Mouse (Mus musculus): ENCODE measurements around the gene Ccdc50.

Ccdc50 gene

DNA sequence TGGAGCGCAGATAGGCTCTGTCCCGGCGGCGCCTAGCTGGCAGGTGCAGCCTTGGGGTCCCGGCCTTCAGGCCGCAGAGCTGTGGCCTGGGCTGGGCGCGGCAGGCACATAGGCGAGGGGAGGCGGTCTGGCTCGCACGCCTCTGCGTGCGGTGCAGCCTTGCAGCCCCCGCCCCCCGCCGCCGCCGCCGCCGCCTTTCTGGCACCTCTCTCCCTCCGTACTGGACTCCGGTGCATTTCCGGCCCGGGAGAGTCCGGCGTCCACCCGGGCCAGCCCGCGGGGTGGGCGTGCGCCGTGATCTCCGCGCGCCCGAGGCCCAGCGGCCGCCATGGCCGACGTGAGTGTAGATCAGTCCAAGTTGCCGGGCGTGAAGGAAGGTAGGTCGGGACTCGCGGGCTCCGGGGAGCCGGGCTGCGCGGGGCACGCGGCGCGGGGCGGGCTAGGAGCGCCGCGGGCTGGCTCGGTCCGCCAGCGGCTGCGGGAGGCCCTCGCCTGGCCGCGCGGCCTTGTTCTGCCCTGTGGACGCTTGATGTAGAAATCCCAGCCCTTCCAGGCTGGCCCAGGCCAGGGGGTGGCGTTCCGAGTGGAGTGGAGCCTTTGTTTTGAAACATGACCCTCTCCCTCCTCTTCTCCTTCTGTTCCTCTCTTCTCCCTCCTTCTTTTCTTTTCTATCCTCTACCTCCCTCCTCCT lies at the start of gene Ccdc50:
TSS of gene Ccdc50 (plus strand) at position 109 of the 691 bp plus-strand sequence.
- peak; percentile 90 for DNase-seq

DNA sequence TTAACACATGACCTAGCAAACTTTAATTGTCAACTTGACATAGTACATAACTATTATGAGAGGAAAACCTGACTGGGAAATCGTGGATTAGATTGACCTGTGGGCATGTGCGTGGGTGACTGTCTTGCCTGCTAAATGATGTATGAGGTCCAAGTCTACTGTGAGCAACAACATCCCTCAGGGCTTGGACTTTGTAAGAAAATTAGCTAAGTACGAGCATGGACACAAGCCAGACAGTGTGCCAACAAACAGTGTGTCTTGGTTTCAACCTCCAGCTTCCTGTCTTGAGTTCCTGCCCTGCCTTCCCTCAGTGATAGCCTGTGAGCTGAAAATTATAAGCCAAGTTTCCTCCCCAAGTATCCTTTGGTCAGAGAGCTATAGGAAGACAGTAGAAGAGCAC lies 41.1 kb upstream of the Ccdc50 start:
- DNase-seq, result no peak

DNA sequence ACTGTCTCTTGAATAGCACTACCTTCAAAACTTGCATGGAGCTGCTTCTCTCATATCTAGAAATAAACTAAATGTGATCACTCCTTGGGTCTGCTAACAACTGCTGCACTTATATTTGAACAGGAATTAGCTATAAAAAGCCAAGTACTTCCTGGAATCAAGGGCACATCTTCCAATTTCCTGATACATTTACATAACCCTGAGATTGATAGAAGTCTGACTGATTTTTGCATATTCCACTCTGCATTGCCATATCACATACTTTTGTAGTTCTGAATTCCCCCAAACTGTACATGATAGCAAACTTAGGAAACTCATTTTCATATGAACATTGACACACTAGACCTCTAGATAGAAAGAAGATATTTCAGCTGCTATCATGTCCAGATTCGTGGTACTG lies 40.3 kb upstream of the Ccdc50 start:
- DNase-seq, result no peak

DNA sequence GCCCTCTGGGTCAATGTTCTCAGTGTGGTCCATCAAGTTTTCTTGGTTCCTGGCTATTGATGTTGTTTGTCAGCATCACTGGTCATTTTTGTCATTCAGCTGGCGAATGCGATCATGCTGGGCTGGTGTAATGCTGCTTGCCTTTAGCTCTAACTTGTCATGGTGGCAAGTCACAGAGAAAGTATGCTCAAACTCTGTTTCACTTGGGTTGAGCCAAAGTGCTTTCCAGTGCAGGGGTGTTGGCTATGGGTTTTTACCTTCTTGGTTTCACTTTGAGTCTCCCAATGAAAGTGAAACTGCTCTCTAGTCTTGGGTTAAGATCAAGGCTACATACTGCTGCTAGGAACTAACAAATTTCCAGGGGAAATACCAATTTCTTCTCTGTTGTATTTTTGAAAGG lies 39.4 kb upstream of the Ccdc50 start:
- no peak for DNase-seq

DNA sequence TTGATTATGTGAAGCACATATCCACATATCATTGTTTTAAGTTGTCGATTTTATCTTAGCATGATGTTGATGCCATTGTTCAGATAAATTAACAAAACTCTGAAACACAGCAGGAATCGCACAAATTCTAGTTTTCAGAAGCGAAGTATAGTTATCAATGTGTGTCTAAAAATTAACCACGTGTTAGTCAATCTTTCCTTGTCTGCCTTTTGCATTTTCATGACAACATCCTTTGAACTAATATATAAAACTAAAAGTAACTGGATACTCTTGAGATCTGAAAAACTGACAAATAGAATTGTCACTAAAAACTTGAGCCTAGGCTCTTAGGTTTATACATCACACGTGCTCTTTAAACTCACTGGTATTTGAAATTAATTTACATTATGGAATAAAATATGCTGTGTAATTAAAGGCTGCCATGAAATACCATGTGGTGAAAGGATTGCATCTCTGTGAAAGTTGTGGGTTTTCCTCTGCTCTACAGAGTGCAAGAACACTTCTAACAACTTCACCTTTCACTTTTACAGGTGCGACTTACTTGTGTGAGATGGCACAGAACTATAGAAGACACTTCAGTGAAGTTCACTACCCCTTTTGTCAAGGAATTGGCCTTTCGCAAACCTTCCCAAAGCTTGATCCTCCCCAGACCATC lies 38.7 kb upstream of the Ccdc50 start:
- DNase-seq, result no peak

DNA sequence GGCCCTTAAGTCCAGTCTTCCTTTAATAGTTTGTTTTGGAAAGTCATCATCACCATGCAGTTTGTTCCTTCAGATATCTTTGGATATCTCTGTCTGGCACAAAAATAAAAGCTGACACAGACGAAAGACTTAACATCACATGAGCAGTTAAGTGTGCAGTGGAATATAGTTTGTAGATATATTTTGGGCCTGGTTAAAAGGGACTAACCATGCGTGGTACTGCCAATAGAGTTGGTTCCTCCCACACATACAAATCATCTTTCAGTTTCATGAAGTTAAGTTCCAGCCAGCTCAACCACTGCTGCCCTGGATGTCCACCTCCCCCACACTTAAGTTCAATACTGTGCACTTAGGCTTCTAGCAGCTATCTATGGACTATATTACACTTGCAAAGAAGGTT lies 34.2 kb upstream of the Ccdc50 start:
- DNase-seq, result no peak

DNA sequence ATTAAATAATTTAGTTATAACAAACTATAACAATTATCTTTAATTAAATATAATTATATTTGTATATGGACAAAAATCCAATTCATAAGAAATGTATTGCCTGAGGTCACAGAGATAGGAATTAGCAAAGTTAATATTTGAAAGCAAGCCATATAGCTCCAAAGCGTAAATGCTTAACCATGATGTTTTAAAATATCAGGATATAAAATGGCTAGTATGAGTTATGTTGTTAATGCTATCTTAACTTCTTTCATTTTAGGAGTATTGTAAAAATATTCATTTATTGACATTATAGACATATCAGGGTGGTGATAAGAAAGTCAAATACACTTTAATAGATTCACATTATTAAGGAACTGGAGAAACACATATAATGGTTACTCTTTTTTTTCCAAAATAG lies 28.6 kb upstream of the Ccdc50 start:
- DNase-seq, result no peak

DNA sequence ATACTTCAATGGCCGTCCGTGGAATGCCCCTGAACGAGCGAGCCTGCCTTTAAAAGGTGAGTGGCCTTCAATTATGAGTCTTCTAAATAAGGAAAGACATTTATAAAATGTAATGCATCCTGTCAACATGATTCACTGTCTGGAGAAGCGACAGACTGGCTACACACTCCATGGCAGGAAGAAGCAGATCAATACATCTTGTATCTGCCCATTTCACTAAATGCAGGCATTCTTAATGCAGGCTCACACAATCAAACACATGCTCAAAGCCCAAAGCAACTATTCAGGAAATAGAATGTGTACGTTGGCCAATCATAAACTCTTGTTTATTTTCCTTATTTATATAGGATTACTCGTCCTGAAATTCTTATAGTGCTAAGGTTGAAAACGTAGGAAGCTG lies 18.5 kb upstream of the Ccdc50 start, which contains the start of gene Uts2b:
TSS of gene Uts2b (minus strand) at position 49 of the 400 bp plus-strand sequence.
- no peak for DNase-seq

DNA sequence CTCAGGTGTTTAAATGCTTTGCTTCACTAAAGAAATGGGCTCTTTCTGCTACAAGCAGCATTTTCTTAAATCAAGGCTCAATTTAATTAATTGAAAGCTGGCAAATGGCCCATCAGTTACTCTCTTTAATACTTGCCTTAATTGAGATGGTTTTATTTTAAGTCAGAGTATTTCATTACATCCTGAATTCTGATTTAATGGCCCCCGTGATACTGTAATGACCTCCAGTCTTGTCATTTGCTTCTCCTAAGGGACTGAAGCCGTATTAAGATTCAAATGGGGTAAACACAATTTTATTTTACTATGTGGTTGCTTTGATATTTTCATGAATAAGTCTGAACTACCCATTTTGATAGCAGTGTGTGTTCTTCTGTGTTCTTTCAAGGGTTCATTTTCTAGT lies 18.0 kb upstream of the Ccdc50 start:
- no peak for DNase-seq

DNA sequence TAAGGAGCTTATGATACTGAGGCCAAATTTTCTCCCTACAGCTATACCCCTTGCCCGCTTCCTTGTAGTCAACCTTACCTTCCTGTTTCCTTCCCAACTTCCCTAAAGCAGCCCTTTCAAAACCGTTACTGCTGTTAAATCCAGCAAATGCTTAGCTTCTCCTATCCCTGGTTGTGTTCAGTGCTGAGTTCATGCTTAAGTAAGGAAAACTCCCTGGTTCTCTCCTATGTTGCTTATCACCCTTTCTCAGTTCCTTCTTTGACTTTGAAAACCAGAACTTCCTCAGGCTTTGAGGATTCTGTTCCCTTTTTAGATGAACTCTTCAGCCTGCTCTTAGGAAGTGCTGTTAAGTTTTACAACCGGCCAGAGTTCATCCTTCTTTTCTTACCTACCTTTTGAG lies 14.5 kb upstream of the Ccdc50 start:
- DNase-seq, result no peak

DNA sequence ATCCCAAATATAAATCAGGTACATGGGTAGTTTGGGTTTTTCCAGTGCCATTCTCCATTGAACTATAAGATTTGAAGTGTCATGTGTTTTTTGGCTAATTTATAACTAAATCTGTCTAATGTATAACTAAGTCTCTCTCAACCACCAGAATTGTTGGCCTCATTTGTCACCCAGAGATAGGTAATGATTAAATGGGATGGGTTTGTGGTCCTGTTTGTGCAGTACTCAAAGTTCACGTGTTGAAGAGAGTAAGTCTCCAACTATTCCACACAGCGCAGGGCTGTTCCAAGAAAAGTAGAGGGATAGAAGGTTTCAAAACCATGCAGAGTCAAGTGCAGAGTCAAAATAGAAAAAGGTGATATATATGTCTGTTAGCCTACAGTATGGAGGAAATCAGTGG lies 13.4 kb upstream of the Ccdc50 start:
- DNase-seq, result no peak

DNA sequence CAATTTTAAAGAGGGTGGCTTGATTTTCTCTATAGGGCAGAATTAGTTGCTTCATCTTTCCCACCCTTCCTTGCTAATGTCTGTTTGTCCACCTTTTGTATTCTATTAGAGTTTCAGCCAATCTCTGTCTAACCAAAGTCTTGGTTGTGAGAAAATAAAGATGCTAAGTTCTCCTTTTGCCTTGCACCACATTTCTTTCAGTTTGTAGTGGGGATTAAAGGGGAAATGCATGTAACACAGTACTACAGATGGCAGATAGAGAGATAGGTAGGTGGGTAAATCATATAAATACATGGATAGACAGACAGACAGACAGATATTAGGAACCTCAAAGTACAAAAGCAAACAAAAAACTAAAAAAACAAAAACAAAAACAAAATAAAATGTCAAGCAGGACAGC lies 12.1 kb upstream of the Ccdc50 start:
- no peak for DNase-seq

DNA sequence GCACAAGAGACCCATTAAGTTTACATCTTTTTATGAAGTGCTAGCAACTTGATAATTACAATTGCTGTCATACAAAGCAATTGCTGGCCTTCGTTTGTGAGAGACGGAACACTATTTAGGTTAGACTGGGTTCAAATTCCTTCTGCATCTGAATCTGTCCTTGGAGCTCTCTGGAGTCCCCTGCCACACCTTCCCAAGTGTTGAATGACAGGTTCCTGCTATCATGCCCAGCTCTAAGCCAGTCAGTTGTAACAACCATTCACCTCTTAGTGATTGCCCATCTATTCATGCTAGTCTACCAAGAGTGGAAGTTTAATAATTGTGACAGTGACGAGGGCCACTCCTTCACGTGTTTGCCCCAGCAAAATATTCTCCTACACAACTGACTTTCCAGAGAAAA lies 6.5 kb upstream of the Ccdc50 start:
- DNase-seq, result no peak

DNA sequence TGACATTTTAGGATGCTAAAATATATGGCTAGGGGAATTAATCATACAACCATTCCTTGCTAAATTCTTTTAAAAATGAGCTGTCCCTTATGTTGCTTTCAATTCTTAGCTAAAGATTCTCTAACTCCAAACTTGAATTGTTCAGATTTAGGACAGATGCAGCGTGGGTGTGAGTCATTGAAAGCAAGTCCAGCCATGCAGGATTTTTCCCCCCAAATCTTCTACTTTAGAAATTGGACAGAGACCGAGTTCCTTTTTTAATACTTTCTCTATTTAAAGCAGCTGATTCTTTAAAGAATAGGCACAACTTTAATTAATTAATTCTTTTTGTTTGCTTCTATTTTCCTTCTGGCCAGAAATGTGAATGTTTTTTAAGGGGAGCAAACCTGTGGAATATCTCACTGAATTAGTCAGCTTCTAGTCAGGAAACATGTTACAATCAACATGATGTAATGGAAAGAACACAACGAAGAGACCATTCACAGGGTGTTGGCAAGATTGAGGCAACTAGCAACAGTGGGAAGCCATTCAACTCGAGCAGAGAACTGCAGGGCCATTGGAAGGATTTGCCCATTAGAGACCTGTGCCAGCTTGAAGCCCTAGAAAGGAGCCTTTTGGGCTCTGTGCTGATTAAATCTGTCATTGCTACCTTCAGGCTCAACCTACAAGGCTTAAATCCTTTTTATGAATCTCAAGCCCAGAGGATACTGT lies 3.6 kb upstream of the Ccdc50 start:
- no peak for DNase-seq

DNA sequence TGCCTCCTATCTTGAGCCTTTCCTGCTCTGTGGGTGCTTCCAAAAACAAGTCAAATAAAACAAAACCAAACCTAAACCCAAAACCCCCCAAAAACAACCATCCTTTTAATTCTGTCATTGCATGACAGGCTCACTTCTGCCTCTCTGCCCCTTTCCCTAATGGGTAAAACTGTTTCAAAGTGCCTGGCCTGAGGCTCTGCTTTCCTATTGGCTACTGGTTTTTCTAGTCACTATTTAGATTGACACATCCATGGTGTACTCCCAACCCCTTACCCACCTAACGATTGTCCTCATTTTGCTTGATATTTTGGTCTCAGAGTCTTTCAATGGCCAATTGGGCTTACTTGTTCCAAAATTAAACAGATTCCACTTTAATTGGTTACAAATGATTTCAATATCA lies 3.0 kb upstream of the Ccdc50 start:
- no peak for DNase-seq

DNA sequence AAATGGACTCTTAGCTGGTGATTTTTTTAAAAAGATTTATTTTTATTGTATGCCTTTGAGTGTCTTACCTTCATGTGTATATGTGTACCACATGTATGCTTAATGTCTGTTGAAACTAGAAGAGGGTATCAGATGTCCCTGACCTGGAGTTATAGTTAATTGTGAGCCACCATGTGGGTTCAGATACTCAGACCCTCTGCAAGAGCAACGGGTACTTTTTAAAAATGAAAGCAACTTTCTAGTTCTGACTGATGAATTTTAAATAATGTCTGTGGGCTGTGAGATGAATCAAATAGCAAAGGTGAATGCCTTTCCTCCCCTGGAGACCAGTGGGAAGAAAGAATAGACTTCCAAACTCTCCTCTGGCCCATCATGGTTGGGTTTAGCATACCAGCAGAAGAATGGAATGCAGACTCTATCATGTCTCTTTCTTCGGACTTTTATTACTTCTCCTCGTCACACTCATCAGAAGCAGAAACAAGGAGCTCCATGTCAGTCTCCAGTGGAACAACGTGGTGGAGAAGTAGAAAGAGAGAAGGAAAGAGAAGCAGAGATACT lies 1.7 kb upstream of the Ccdc50 start:
- no peak for DNase-seq

DNA sequence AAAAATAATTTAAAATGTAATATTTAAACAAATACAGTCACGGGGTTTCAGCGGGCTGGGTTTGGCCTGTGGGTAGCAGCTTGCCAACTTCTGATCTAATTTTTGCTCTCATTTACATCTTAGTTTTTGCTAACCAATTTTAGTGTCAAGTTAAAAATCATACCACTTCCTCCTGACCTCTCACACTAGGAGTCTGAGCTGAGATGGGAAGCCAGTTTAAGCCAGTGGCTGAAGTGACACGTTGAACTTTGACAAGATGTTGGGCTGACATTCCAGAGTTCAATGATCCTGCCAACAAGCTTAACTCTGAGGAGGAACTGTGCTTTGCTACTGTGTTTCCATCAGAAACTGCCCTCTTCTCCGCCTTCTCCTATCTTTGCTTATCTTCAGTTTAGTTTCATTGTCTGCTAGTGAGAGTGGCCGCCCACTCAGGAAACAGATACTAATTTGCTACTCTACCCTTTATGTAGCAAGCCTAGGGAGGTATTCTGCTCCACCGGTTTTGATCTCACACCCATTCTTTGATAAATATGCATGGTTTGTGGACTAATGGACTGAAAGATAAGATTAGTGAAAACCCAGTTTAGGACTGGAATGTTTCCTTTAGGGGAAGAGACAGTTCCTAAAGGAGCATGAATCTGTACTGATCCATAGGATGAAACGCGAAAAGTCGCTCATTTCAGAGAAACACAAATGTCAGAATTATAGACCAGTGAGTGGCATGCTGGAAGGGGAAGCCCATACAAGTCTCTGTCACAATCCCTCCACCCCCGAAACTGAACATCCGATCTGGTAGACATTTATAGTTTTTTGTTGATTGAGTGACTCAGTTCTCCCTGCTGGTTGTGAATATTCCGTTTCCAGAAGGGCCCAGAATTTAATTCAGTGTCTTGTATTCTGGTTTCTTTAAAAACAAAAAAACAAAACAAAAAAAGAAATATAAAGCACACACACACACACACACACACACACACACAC lies 746 bp upstream of the Ccdc50 start:
- DNase-seq, result peak; percentile 1

DNA sequence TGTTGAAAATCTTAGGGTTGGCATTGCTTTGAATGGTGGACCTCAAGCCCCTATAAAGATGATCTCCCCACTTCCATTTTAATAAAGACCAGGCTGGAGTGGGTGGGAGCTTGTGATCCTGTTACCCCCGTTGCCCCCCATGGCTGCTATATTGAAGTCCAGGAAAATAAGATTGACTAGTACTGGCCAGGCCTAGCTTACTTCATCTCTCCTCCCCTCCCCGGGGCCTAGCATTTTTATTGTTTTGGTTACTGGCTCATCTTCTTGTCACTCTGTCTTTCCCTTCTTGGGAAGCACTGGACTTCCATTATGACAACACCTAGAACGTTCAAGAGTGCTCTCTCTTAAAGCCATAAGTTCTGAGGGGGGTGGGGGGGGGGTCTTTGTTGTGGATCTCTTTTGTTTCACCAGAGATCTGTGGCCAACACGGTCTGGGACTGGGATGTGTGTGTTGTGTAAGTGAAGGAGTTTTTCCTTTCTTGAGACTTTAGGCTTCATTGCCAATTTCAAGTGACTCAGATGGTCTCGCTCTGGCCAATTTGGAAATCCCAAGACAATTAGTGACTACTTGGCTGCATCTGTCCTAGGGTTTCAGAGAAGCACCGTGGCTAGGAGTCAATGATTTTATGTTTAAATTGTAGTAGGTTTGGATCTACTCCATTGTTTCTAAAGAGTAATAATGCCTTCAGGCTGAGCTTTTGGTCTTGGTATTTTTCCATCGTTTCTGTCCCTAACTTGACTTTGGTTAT lies 1.0 kb downstream of the Ccdc50 start:
- peak; percentile 29 for DNase-seq

DNA sequence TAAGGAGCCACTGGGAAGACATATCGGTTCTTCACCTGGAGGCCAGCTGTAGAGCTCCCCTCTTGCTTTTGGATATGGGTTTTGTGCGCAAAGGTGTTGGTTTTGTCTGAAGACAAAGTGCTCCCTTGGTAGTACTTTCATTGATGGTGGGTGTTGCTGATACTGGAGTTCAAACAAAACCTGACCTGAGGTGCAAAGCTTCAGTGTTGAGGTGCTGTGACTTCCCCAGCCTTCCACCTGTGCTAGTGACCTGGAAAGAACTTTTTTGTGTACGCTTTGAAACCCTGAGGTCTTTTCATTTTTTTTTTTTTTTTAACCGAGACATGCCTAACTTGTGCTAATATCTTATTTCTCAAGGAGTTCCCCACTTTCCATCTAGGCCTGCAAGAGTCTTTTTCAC lies 1.6 kb downstream of the Ccdc50 start:
- no peak for DNase-seq

DNA sequence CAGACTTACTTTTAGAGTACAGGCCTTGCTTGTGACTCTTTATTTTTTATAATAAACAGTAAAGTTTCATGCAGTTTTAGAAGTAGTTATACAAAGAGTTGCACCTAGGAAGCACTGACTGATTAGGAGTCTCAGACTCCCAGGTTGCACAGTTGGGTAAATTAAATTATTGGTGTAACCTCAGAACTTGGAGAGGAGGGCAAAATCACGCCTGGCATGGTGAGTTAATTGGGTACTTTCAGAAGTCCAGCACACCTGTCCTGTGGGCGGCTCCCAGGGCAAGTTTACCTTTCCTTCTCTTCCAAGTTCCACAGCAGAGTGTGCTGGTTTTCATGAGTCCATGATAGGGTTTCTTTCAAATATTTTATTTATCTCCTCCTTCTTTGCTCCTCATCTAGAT lies 3.2 kb downstream of the Ccdc50 start:
- DNase-seq, result no peak

DNA sequence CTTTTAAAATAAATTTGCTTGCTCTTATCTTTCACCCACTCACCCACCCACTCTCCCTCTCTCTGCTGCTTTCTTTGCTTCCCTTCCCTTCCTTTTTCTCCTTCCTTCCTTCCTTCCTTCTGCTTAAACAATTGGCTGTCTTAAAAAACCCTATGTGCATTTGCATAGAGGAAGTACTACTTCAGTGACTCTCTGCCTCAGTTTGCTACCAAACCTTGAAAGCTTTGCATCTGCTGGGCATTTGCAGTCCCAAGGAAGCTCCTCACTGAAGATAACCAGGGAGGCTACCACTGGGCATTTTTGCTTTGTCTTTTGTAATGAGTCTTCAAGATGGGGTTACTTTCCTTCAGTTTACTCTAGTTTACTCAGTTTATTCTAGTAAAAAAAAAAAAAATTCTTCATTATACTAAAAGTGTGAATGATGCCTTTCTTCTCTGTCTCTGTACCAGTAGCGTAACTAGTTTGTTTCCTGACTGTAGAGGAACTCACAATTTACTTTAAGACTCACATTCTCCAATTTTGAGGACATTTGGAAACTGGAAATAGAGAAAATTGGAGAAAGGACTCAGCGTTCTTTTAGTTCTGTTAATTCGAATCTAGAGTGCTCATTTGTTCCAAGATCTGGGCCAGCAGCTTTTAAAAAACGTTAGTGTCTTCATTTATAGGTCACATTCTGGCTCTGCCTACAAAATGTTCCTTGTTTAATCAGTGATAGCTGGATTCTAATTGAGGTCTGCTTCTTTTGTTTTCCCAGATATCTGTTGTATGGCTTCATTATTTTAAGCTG lies 6.8 kb downstream of the Ccdc50 start:
- DNase-seq, result no peak

Data from embryo, embryonic 11 days (tissue).